Mouse (Mus musculus) thymus, adult 2 months (tissue): ENCODE data around the gene Zbtb34. TPM values are rescaled to one million over a fixed set of nuclear protein-coding genes. Genes with fewer than 3 reads are reported as not detected.

Source experiments
- DNase-seq: peaks from one replicate; pipeline ENCODE4 v3.0.0; 2021
- H3K27ac ChIP-seq: fragments of 200-500 bp; 2 replicates; pipeline ENCODE4 v1.5.1; 2012; ENCODE audit warnings: low read length, control low read depth; ENCODE audit not compliant: control insufficient read depth, insufficient read depth
- H3K27me3 ChIP-seq: fragments of 200-500 bp; 2 replicates; pipeline ENCODE4 v1.6.1; 2012; ENCODE audit warnings: mild to moderate bottlenecking, low read length, moderate library complexity, mixed read lengths; ENCODE audit not compliant: control insufficient read depth, insufficient read depth
- H3K36me3 ChIP-seq: fragments of 200-500 bp; 2 replicates; pipeline ENCODE4 v1.6.1; 2012; ENCODE audit warnings: mild to moderate bottlenecking, low read length, moderate library complexity; ENCODE audit not compliant: control insufficient read depth, insufficient read depth
- H3K4me1 ChIP-seq: fragments of 200-500 bp; replicated peaks from 2 replicates; pipeline ENCODE4 v1.6.1; 2012; ENCODE audit warnings: low read length; ENCODE audit not compliant: control insufficient read depth, insufficient read depth
- H3K4me3 ChIP-seq: fragments of 200-500 bp; 2 replicates; pipeline ENCODE4 v1.5.1; 2012; ENCODE audit warnings: mild to moderate bottlenecking, low read length, control low read depth, moderate library complexity; ENCODE audit not compliant: control insufficient read depth, insufficient read depth
- CTCF ChIP-seq: fragments of 200-500 bp; IDR thresholded peaks from 2 replicates; pipeline ENCODE4 v1.5.1; 2012; ENCODE audit warnings: mild to moderate bottlenecking, control low read depth, low read length, moderate library complexity, borderline replicate concordance; ENCODE audit not compliant: control insufficient read depth, poor library complexity, insufficient read depth; ENCODE audit errors: extremely low read depth
- POLR2A ChIP-seq: fragments of 200-500 bp; IDR thresholded peaks from 2 replicates; pipeline ENCODE4 v1.6.1; 2012; ENCODE audit warnings: mild to moderate bottlenecking, low read length, control low read depth, moderate library complexity; ENCODE audit not compliant: control insufficient read depth, poor library complexity, insufficient read depth; ENCODE audit errors: extremely low read depth
- WGBS: fragments of 180-500 bp; shearing (Covaris S2); methylation state at CpG from one replicate; pipeline ENCODE4 v1.1.7; 2018; 5-methylcytosine and 5-hydroxymethylcytosine counted together
- polyA plus RNA-seq: library from polyadenylated mRNA; depleted of rRNA; stranded (reverse); fragments of >200 nt; gene quantifications from 2 replicates; pipeline ENCODE4 v1.2.3, GENCODE M21; 2012

Zbtb34 gene
- polyA plus RNA-seq, 1 experiment: 22.0 TPM

DNA sequence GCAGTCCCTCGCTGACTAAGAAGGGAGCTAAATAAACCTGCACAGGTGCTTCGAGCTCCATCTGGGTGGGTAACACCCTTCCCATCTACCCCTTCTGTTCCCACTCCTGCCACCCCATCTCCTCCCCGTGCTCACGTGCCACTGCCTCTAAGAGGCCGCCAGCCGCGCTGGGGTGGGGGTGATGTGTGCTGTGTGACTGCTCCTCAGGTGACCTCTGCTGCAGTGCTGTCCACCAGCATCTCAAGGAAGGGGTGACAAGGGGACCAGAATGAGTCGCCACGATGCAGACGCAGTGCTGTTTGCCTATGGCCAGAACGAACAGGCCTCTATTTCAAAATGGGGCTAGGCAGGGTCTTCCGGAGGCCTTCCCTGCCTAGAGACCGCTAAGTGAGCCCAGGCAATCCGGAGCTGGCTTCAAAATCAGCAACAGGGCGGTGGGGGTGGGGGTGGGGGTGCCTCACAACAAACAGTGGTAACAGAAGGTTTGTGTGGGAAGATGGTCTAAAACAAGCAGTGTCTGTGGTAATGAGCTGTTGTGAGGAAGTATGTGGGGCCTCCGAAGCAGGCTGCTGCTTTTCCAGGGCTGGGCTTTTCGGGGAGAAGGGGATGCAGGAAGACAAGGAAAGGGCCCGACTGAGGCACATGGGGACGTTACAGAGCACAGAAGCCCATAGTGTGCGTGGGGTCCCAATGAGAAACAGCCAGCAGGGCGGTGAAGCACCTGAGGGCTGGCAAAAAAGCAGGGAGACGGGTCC, 18.2 kb upstream of the Zbtb34 start:
- TF ChIP-seq CTCF: no peak
- TF ChIP-seq POLR2A: no peak
- peaks cover 39% of the 10 kb centered on the region for H3K36me3 ChIP-seq
- no peaks in the 10 kb centered on the region for H3K4me1 ChIP-seq
- WGBS: 97% methylated on average over 22 of the region's 22 CpGs
- no peak overlapping the region for H3K4me3 ChIP-seq
- H3K27me3 ChIP-seq: no peaks in the 10 kb centered on the region
- H3K27ac ChIP-seq: no peak overlapping the region
- no peak for DNase-seq

- no peak for DNase-seq
- Histone ChIP-seq H3K36me3 (peaks cover 19% of the 10 kb centered on the region), H3K27ac (no peak overlapping the region), H3K27me3 (no peaks in the 10 kb centered on the region), H3K4me3 (no peak overlapping the region), H3K4me1 (no peaks in the 10 kb centered on the region)
- TF ChIP-seq POLR2A: no peak
- no peak for TF ChIP-seq CTCF
- 88% methylated on average over 1 of the region's 1 CpGs for WGBS
Observed at GRCm38 (mm10) chr2:33446796-33447195, 15.7 kb upstream of the Zbtb34 start.

DNA sequence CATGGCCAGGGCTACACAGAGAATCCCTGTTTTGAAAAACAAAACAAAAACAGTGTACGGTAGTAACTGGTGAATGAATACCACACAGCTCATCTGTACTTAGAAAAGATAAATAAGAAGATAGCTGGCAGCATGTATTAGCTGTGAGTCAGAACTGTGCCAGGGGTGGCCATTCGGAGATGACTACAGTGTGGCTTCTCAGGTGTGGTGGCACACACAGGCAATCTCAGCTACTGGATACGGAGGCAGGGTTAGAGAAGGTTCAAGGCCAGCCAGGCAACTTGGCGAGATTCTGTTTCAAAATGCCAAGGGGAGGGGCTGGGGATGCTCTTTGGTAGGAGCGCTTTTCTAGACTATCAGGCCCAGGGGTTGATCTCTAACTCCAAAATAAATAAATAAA, 14.6 kb upstream of the Zbtb34 start:
- H3K4me1 ChIP-seq: no peaks in the 10 kb centered on the region
- no peak for TF ChIP-seq CTCF
- TF ChIP-seq POLR2A: no peak
- H3K27ac ChIP-seq: no peak overlapping the region
- H3K36me3 ChIP-seq: peaks cover 13% of the 10 kb centered on the region
- H3K4me3 ChIP-seq: no peak overlapping the region
- DNase-seq: no peak
- WGBS: 95% methylated on average over 5 of the region's 5 CpGs
- no peaks in the 10 kb centered on the region for H3K27me3 ChIP-seq

- Histone ChIP-seq H3K27me3 (no peaks in the 10 kb centered on the region), H3K36me3 (peaks cover 7% of the 10 kb centered on the region), H3K27ac (no peak overlapping the region), H3K4me3 (no peak overlapping the region), H3K4me1 (no peaks in the 10 kb centered on the region)
- DNase-seq: no peak
- TF ChIP-seq POLR2A: no peak
- no peak for TF ChIP-seq CTCF
Observed at GRCm38 (mm10) chr2:33444862-33445261, 13.7 kb upstream of the Zbtb34 start.

GRCm38 (mm10) chr2:33444358-33444757, 13.2 kb upstream of the Zbtb34 start:
- Histone ChIP-seq H3K27me3 (no peaks in the 10 kb centered on the region), H3K36me3 (peaks cover 2% of the 10 kb centered on the region; the same call in 1 of the 2 replicates), H3K4me3 (no peak overlapping the region), H3K27ac (no peak overlapping the region), H3K4me1 (no peaks in the 10 kb centered on the region)
- TF ChIP-seq CTCF (no peak), POLR2A (no peak)
- no peak for DNase-seq
- WGBS: 86% methylated on average over 5 of the region's 5 CpGs

DNA sequence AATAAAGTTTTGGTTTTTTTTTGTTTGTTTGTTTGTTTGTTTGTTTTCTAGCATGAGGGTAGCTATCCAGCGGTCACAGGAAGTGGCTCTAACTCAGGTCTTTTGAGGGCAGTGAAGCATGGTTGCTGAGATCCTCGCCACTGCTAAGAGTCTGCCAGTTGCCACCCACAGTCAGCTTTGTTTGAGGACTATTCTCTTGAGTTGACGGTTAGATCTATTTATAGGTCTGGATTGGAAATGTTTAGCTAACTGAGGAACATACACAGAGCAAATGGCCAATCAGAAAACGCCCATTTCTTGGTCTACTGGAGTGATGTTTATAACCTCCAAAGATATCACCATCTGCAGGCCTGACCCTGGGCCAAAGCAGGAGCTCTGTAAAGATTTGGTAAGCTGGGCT, 11.6 kb upstream of the Zbtb34 start:
- TF ChIP-seq CTCF (no peak), POLR2A (no peak)
- Histone ChIP-seq H3K4me3 (no peak overlapping the region), H3K27me3 (no peaks in the 10 kb centered on the region), H3K36me3 (no peaks in the 10 kb centered on the region), H3K27ac (no peak overlapping the region), H3K4me1 (no peaks in the 10 kb centered on the region)
- 70% methylated on average over 4 of the region's 4 CpGs for WGBS
- DNase-seq: no peak
